Comparison of ENCODE assay signal across 24 mouse cellular contexts in genomic region chr9:101714805-101715204, GRCm38 (mm10).
"Had no signal": no experiment of that assay in that cellular context is flagged by ENCODE, and none has a peak within 500 bp of the region (broad histone marks: within the 10 kb centered on the region; RNA-seq: fewer than 3 reads in every experiment).

No protein-coding gene starts in this region.

- H3K27me3 ChIP-seq: heart, embryonic 12.5 days; intestine, embryonic 15.5 days; limb, embryonic 12.5 days had no signal

- DNase-seq: gastrocnemius, adult 2 months; gastrocnemius, postnatal 10 days; gastrocnemius, postnatal 25 days; heart, postnatal 10 days; heart, postnatal 4 days; kidney, adult 18-20 months; kidney, adult 8-10 months; kidney, postnatal 10 days; kidney, postnatal 25 days; kidney, postnatal 4 days; liver had no signal

- H3K27ac ChIP-seq: gastrocnemius, adult 2 months; heart, embryonic 10.5 days; hindbrain, embryonic 10.5 days; hindbrain, embryonic 14.5 days; intestine, embryonic 15.5 days; layer of hippocampus, adult 2 months; left cerebral cortex, adult 2 months; limb, embryonic 10.5 days; limb, embryonic 12.5 days had no signal

- H3K4me3 ChIP-seq: gastrocnemius, adult 2 months; heart, embryonic 10.5 days; heart, embryonic 12.5 days; hindbrain, embryonic 10.5 days; intestine, embryonic 15.5 days; layer of hippocampus, adult 2 months; left cerebral cortex, adult 2 months; limb, embryonic 10.5 days; limb, embryonic 12.5 days had no signal

- H3K9me3 ChIP-seq: heart, embryonic 10.5 days; hindbrain, embryonic 10.5 days; intestine, embryonic 15.5 days; limb, embryonic 10.5 days had no signal

- H3K9ac ChIP-seq: heart, embryonic 12.5 days; hindbrain, embryonic 14.5 days; intestine, embryonic 15.5 days; limb, embryonic 12.5 days had no signal

- H3K4me2 ChIP-seq: heart, embryonic 12.5 days; hindbrain, embryonic 14.5 days; intestine, embryonic 15.5 days; limb, embryonic 12.5 days; liver, embryonic 11.5 days had no signal

- H3K36me3 ChIP-seq: heart, embryonic 10.5 days; heart, embryonic 12.5 days; hindbrain, embryonic 10.5 days; intestine, embryonic 15.5 days; limb, embryonic 10.5 days; limb, embryonic 12.5 days had no signal

- ATAC-seq: hindbrain, embryonic 16.5 days; inflammation-experienced regulatory T-cells, adult 6 months; intestine, embryonic 15.5 days; intestine, postnatal 0 days had no signal

- H3K4me1 ChIP-seq: heart, embryonic 10.5 days; heart, embryonic 12.5 days; intestine, embryonic 15.5 days; limb, embryonic 10.5 days; limb, embryonic 12.5 days had no signal
